Mouse (Mus musculus): ENCODE measurements around the gene Hmces.

The Hmces gene

DNA sequence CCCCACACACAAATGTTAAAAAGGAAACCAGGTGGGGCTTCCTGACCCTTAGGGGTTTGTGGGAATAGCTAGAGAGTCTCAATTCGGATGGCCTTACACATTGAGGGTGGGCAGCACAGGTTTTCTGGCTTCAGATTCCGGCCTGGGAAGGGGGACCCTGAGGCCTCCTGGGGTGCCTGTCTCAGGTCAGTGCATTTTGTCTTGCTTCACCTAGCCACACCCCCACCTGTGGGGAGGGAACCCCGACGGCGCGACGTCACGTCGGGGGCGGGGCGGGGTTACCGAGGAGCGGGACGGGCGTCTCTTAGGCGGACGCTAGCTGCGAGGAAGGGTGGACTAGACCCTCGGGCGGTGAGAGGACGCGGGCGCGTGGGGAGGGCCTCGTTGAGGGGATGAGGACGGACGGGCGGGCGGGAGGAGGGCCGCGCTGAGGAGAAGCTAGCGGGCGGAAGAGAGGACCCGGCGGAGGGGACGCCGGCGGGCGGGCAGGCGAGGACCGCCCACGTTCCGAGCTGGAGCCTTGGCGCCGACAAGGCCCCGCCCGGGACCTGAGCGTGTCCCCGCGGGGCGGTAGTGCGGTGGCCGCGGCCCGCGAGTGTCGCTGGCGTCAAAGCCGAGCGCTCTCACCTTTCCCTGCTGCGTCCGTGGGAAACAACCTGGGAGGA is at the start of gene Hmces:
TSS of gene Hmces (plus strand) at position 275 of the 665 bp plus-strand sequence.
- peak; percentile 89 for DNase-seq (ENCODE audit: low spot score)

GRCm38 (mm10) chr6:87866211-87866610 is 47.5 kb upstream of the Hmces start:
- DNase-seq (ENCODE audit: low spot score), result no peak

DNA sequence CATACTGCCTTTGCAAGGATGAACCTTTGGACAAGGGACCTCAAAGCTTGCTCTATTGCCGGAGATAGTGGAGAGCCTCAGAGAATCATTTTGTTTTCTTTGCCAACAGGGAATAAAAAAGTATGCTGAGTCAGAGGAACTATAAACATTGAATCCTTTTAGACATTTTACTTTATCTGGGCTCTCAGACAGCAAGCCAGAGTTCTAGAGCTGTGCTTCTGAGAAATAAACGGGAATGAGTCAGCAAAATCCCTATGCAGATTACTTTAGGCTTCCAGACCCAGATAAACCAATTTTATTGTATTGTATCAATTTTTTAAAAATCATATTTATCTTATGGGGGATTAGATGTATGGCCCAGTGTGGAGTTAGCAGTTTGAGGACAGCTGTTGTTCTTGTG is 46.5 kb upstream of the Hmces start:
- no peak for DNase-seq (ENCODE audit: low spot score)

DNA sequence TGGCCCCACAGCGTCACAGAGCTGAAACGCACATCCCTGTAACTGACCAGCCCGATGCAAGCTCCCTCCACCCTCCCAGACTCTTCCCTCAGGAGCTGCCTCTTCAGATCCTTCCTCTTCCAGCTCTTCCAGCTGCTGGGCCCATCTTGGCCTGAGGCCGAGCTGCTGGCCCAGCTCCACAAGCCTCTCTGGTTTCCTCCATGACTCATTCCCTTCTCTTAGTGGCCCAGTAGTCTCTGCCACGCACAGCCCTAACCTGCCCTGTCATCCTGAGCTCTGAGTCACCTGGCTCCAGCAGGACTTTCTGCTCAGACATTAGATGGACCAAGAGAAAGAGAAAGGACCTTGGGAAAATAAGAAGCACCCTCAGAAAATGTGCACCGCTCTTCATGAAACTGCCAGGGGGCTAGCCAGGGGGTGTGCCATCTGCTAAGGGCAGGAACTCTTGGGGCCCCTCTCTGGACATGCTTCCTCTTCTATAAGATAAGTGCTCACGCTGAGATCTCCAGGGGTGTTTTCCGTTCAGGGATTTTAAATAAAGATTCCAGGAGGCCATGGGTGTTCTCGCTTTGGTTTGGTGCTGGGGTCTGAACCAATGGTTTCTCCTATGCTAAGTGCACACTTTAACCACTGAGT is 44.7 kb upstream of the Hmces start:
- DNase-seq (ENCODE audit: low spot score), result no peak

DNA sequence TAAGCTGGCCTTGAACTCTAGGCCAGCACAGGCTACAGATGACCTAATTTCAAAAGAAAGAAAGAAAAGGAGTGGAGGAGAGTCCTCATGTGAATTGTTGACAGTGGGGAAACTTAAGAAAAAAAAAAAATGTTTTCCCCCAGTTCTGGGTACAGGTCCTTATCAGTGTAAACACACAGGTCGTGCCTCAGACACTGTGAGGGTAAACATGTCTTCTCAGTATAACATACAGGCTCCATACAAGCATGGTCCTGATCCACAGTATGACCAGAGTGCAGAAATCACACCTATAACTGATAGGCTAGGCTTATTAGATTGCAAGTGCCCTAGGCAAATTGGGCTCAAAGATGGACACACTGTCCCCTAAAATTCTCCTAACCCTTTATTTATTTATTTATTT is 43.3 kb upstream of the Hmces start:
- no peak for DNase-seq (ENCODE audit: low spot score)

DNA sequence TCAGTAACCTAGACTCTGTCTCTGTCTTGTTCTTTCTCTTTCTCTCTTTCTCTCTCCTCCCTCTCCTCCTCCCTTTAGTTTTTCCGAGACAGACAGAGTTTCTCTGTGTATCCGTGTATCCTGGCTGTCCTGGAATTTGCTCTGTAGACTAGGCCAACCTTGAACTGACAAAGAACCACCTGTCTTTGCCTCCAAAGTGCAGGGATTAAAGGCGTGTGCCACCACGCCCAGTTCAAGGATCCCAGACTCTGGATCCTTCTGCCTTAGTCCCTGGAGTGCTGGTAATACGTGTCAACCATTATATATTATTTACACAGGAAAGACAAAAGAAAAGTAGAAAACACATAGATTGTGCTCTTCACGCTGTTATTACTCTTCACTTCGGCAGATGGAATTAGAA is 42.5 kb upstream of the Hmces start:
- DNase-seq (ENCODE audit: low spot score), result no peak

- peak; percentile 71 for DNase-seq (ENCODE audit: low spot score)
Measured at GRCm38 (mm10) chr6:87873104-87873503, 40.6 kb upstream of the Hmces start.

GRCm38 (mm10) chr6:87873963-87874362 is 39.8 kb upstream of the Hmces start:
- no peak for DNase-seq (ENCODE audit: low spot score)

- DNase-seq (ENCODE audit: low spot score), result no peak
Measured at GRCm38 (mm10) chr6:87875083-87875482, 38.7 kb upstream of the Hmces start.

- peak; percentile 83 for DNase-seq (ENCODE audit: low spot score)
Measured at GRCm38 (mm10) chr6:87875562-87875961, 38.2 kb upstream of the Hmces start.

GRCm38 (mm10) chr6:87876068-87876643 is 37.6 kb upstream of the Hmces start:
- peak; percentile 71 for DNase-seq (ENCODE audit: low spot score)

- DNase-seq (ENCODE audit: low spot score), result peak; percentile 75
Measured at GRCm38 (mm10) chr6:87879010-87879409, 34.7 kb upstream of the Hmces start.

DNA sequence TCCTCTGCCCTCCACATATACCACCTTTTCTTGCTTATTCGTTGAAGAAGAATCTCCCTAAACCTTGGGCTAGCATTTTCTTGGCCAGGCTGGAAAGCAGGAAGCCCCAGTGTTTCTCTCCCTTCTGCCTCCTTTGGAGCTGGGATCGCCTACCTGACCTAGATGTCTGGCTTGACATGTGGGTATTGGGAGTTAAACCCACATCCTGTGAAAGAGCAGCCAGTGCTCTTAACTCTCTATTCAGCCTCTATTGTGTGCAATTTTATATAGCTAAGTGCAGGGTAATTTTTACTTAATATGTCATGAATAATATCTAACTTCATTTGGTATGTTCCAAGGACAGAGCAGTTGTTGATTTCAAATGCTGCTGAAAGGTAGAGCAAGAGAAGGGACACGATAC is 34.1 kb upstream of the Hmces start:
- DNase-seq (ENCODE audit: low spot score), result no peak

DNA sequence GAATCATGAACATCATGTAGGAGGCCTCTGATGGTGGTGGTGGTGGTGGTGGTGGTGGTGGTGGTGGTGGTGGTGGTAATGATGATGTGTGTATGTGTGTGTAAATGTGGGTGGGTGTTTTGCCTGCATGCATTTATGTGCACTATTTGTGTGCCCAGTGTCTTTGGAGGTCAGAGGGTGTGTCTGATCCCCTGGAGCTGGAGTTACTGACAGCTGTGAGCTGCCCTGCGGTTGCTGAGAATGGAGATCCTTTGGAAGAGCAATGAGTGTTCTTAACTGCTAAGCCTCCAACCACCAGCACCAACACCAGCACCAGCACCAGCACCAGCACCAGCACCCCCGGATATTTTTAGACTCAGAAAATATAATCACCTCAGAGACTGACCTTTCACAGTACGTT is 31.5 kb upstream of the Hmces start:
- DNase-seq (ENCODE audit: low spot score), result no peak

DNA sequence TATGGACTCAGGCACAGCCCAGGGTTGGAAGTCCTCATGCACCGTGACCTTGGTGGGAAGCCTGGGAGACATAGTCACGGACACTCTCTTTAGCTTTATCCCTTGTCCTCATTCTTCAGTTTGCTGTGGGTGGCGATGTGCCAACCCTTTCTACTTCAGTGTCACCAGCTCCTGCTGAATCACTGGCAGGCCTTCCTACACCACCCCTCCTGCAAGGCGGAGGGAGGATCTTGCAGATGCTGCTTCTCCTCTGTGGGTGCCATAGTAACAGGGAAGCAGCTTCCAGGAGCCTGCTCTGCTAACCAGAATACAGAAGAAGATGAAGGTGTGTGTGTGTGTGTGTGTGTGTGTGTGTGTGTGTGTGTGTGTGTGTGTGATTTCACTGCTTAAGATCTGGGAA is 30.9 kb upstream of the Hmces start:
- DNase-seq (ENCODE audit: low spot score), result no peak

- peak; percentile 14 for DNase-seq (ENCODE audit: low spot score)
Measured at GRCm38 (mm10) chr6:87886721-87887120, 27.0 kb upstream of the Hmces start.

GRCm38 (mm10) chr6:87887594-87888233 is 26.0 kb upstream of the Hmces start, which contains the start of gene Copg1:
Copg1 (plus strand) TSS chr6:87887814.
- DNase-seq (ENCODE audit: low spot score), result peak; percentile 99

DNA sequence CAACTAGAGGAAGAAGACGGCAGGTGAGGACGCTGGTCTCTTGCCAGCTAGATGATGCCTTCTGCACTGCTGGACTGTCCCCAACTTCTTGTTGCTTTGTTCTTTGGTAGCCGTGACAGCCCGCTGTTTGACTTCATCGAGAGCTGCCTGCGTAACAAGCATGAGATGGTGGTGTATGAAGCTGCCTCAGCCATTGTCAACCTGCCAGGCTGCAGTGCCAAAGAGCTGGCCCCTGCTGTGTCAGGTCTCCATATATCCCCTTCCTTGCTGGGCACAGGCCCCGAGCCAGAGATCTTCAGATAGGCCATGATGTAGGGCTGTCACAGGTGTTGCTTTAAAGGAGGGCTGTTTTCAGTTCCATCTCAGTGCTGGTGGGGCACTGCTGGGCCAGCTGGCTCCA is 19.8 kb upstream of the Hmces start:
- no peak for DNase-seq (ENCODE audit: low spot score)

GRCm38 (mm10) chr6:87898028-87898427 is 15.7 kb upstream of the Hmces start:
- no peak for DNase-seq (ENCODE audit: low spot score)

GRCm38 (mm10) chr6:87906632-87907031 is 7.1 kb upstream of the Hmces start:
- no peak for DNase-seq (ENCODE audit: low spot score)

- DNase-seq (ENCODE audit: low spot score), result no peak
Measured at GRCm38 (mm10) chr6:87909181-87909580, 4.6 kb upstream of the Hmces start.

DNA sequence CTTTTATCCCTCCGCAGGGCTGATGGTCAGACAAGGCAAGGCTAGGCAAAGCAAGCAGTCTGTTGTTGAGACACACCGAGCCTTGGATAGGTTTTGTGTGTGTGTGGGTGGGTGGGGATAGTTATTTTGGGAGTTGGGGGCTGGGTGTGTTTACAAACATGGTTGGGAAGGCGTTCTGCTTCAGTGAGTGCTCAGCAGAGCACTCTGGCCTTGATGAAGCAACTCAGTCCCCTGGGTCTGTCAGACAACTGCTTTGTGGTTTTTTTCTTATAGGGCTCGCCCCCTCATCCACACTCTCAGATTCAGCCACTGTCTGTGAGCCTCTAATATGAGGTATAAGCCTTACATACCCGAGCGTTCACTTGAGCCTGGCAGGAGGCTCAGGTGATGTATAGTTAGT is 2.2 kb upstream of the Hmces start:
- no peak for DNase-seq (ENCODE audit: low spot score)

Data from yolk sac, embryonic 10.5 days (tissue).